Mouse (Mus musculus) megakaryocyte, embryonic 14.5 days (primary cell): ENCODE results near the gene Zfp341. TPM values are rescaled to one million over a fixed set of nuclear protein-coding genes. Genes with fewer than 3 reads are reported as not detected.

Experiments used
- H3K27me3 ChIP-seq: replicated peaks from 2 replicates; pipeline ENCODE3; 2012; ENCODE audit warnings: inconsistent platforms
- H3K36me3 ChIP-seq: replicated peaks from 2 replicates; pipeline ENCODE3; 2012; ENCODE audit warnings: low read length, inconsistent platforms, mixed read lengths
- H3K4me1 ChIP-seq: 2 replicates; pipeline ENCODE4 v1.6.1; 2012; ENCODE audit warnings: inconsistent platforms
- H3K4me3 ChIP-seq: replicated peaks from 2 replicates; pipeline ENCODE3; 2012; ENCODE audit warnings: moderate library complexity, mild to moderate bottlenecking, inconsistent platforms
- H3K9me3 ChIP-seq: 2 replicates; pipeline ENCODE4 v1.6.1; 2012; ENCODE audit warnings: inconsistent platforms
- FLI1 ChIP-seq: IDR thresholded peaks from 2 replicates; pipeline ENCODE4 v1.6.1; 2012; ENCODE audit warnings: low read length, inconsistent platforms, mixed read lengths
- GATA1 ChIP-seq: IDR thresholded peaks from 3 replicates; pipeline ENCODE4 v1.6.1; 2012; ENCODE audit warnings: mixed read lengths, low read length, inconsistent platforms, borderline replicate concordance
- polyA plus RNA-seq: library from polyadenylated mRNA; stranded (reverse); fragments of >175 nt; gene quantifications from 2 replicates; pipeline ENCODE4 v1.2.3, GENCODE M21; 2012; ENCODE audit warnings: low replicate concordance; ENCODE audit not compliant: insufficient read depth

The Zfp341 gene
- 4.0 and 4.4 TPM in 2 replicates for polyA plus RNA-seq

- no peak for TF ChIP-seq GATA1
- H3K4me3 ChIP-seq, result peak within 1 kb of the TSS; percentile 99
- no peaks in the 10 kb centered on the region for H3K9me3 ChIP-seq
- H3K36me3 ChIP-seq, result peaks cover 6% of the 10 kb centered on the region
- H3K27me3 ChIP-seq, result no peaks in the 10 kb centered on the region
- H3K4me1 ChIP-seq, result peaks cover 77% of the 10 kb centered on the region
These were observed at the start of gene Zfp341, which contains the start of gene 4930519P11Rik for GRCm38 (mm10) chr2:154613118-154614115. Gene Zfp341 (plus strand): TSS chr2:154613297. Gene 4930519P11Rik (minus strand): TSS chr2:154613437.

GRCm38 (mm10) chr2:154563612-154564170 lies 49.4 kb upstream of the Zfp341 start:
- H3K27me3 ChIP-seq, result no peaks in the 10 kb centered on the region
- peaks cover 64% of the 10 kb centered on the region for H3K36me3 ChIP-seq
- H3K4me3 ChIP-seq, result no peak overlapping the region
- H3K4me1 ChIP-seq, result peaks cover 65% of the 10 kb centered on the region
- TF ChIP-seq GATA1 (no peak), FLI1 (no peak)
- no peaks in the 10 kb centered on the region for H3K9me3 ChIP-seq

- Histone ChIP-seq H3K4me1 (peaks cover 57% of the 10 kb centered on the region), H3K27me3 (no peaks in the 10 kb centered on the region), H3K36me3 (peaks cover 52% of the 10 kb centered on the region), H3K4me3 (no peak overlapping the region), H3K9me3 (no peaks in the 10 kb centered on the region)
- TF ChIP-seq FLI1, result no peak
These were observed 47.5 kb upstream of the Zfp341 start for GRCm38 (mm10) chr2:154565562-154565961.

GRCm38 (mm10) chr2:154566641-154567040 lies 46.5 kb upstream of the Zfp341 start:
- Histone ChIP-seq H3K4me3 (no peak overlapping the region), H3K4me1 (peaks cover 68% of the 10 kb centered on the region), H3K27me3 (no peaks in the 10 kb centered on the region), H3K36me3 (peaks cover 41% of the 10 kb centered on the region), H3K9me3 (no peaks in the 10 kb centered on the region)
- no peak for TF ChIP-seq FLI1
- no peak for TF ChIP-seq GATA1

GRCm38 (mm10) chr2:154567766-154568165 lies 45.3 kb upstream of the Zfp341 start:
- H3K27me3 ChIP-seq, result no peaks in the 10 kb centered on the region
- peaks cover 78% of the 10 kb centered on the region for H3K4me1 ChIP-seq
- H3K9me3 ChIP-seq, result no peaks in the 10 kb centered on the region
- no peak for TF ChIP-seq GATA1
- peaks cover 33% of the 10 kb centered on the region for H3K36me3 ChIP-seq
- peak overlapping the region; percentile 95 for H3K4me3 ChIP-seq

GRCm38 (mm10) chr2:154568329-154569070 lies 44.6 kb upstream of the Zfp341 start:
- H3K9me3 ChIP-seq, result no peaks in the 10 kb centered on the region
- TF ChIP-seq GATA1 (no peak), FLI1 (no peak)
- peaks cover 25% of the 10 kb centered on the region for H3K36me3 ChIP-seq
- peaks cover 85% of the 10 kb centered on the region for H3K4me1 ChIP-seq
- peak overlapping the region; percentile 95 for H3K4me3 ChIP-seq
- no peaks in the 10 kb centered on the region for H3K27me3 ChIP-seq

- Histone ChIP-seq H3K36me3 (peaks cover 18% of the 10 kb centered on the region), H3K27me3 (no peaks in the 10 kb centered on the region), H3K4me1 (peaks cover 81% of the 10 kb centered on the region), H3K9me3 (no peaks in the 10 kb centered on the region), H3K4me3 (peak overlapping the region; percentile 95)
- TF ChIP-seq FLI1, result no peak
- no peak for TF ChIP-seq GATA1
These were observed 43.9 kb upstream of the Zfp341 start for GRCm38 (mm10) chr2:154569071-154569748.

- Histone ChIP-seq H3K9me3 (no peaks in the 10 kb centered on the region), H3K4me1 (peaks cover 78% of the 10 kb centered on the region), H3K27me3 (no peaks in the 10 kb centered on the region), H3K36me3 (peaks cover 12% of the 10 kb centered on the region), H3K4me3 (peak within 1 kb of the TSS; percentile 95)
- no peak for TF ChIP-seq FLI1
- no peak for TF ChIP-seq GATA1
These were observed 43.2 kb upstream of the Zfp341 start, which contains the start of gene E2f1 for GRCm38 (mm10) chr2:154569836-154570286. Gene E2f1 (minus strand): TSS chr2:154569892.

- Histone ChIP-seq H3K4me3 (peak overlapping the region; percentile 95), H3K9me3 (no peaks in the 10 kb centered on the region), H3K27me3 (no peaks in the 10 kb centered on the region), H3K4me1 (peaks cover 70% of the 10 kb centered on the region), H3K36me3 (peaks cover 4% of the 10 kb centered on the region)
- TF ChIP-seq FLI1 (no peak), GATA1 (no peak)
These were observed 42.4 kb upstream of the Zfp341 start for GRCm38 (mm10) chr2:154570666-154571065.
